Mouse (Mus musculus): Measurements from ENCODE around the gene Zmynd15. TPM values are rescaled to one million over a fixed set of nuclear protein-coding genes. Genes with fewer than 3 reads are reported as not detected.
"Not testable (repeated sequence)": the region's sequence is repeated elsewhere in the genome, so short reads cannot be mapped to it uniquely, and the experiment has no call there.

Zmynd15 gene
- polyA plus RNA-seq, 1 experiment from 2014 or later: 1.5 TPM

DNA sequence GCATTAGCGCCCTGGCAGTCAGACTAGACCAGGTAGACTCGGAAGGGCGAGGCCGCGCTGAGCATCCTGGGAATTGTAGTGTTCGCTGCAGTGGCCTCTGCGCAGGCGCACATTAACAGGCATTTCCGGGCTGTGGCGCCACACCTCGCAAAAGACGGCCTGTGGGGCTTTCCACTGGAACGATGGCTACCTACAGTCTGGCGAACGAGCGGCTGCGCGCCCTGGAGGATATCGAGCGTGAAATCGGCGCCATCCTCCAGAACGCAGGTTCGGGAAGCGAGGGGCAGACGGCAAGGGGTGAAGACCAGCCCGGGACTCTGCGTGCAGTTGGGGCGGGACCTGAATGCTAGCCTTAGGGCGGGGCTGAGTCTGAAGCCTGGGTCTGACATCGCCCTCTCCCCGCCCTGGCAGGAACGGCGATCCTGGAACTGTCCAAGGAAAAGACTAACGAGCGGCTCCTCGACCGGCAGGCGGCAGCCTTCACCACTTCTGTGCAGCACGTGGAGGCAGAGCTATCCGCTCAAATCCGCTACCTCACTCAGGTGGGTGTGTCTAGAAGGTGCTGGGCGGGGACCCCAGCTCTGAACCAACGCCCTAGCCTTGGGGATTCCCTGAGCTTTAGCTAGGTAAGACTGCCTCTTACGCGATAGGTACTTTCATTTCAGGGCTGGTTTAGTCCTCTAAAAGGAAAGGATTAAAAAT, 7.3 kb upstream of the Zmynd15 start, which contains the start of gene Med11:
Med11 (plus strand) TSS at position 123 of the 702 bp plus-strand sequence.
- Histone ChIP-seq H3K4me2 (peak within 1 kb of the TSS; percentile 60), H3K9me3 (no peaks in the 10 kb centered on the region), H3K4me3 (peak within 1 kb of the TSS; percentile 61), H3K36me3 (0 out of 2 replicates have a peak, but pooled peaks cover 5% of the 10 kb centered on the region), H3K4me1 (replicated peaks) (peaks cover 24% of the 10 kb centered on the region), H3K27ac (replicated peaks) (peak within 1 kb of the TSS; percentile 96), H3K9ac (peak within 1 kb of the TSS; percentile 80), H3K27me3 (no peaks in the 10 kb centered on the region)
- peak; percentile 97 for ATAC-seq (ENCODE audit: low read depth)
- WGBS: under 1% methylated on average over 46 of the region's 46 CpGs

GRCm38 (mm10) chr11:70453261-70454044, 5.8 kb upstream of the Zmynd15 start:
- WGBS: 93% methylated on average over 9 of the region's 9 CpGs
- Histone ChIP-seq H3K36me3 (0 out of 2 replicates have a peak, but pooled peaks cover 5% of the 10 kb centered on the region), H3K27ac (replicated peaks) (no peak overlapping the region), H3K4me3 (0 out of 2 replicates have a peak overlapping the region, but pooled peaks have one; percentile 61), H3K9me3 (no peaks in the 10 kb centered on the region), H3K27me3 (peaks cover 6% of the 10 kb centered on the region), H3K4me2 (peak overlapping the region; percentile 60; the same call in 1 of the 2 replicates), H3K4me1 (replicated peaks) (peaks cover 24% of the 10 kb centered on the region), H3K9ac (peak overlapping the region; percentile 80; the same call in 1 of the 2 replicates)
- no peak for ATAC-seq (ENCODE audit: low read depth)

DNA sequence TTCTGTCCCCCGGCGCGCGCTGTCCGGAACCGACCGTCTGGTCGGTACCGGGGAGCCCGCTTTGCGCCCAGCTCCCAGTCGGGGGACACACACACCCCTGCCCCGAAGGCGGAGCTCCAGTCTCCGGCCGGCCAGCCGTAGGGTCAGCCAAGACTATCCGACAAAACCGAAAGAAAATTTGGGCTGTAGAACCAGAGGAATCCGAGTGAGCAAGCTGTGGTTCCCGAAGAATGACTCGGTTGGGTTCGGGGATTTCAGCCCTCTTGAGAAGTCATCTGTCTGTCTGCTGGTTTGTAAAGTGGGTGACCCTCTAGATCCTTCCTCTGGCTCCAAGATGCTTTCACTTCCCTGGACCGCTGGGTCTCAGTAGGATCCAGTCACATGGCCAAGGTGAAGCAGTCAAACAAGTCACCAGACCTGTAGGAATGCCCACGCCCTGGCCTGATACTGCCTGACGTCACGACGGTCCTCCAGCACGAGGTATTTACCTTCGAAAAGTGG, 418 bp downstream of the Zmynd15 start, which contains the start of gene Cxcl16:
Cxcl16 (minus strand) TSS at position 384 of the 501 bp plus-strand sequence.
- no peak within 1 kb of the TSS for H3K27ac ChIP-seq (replicated peaks)
- H3K27me3 ChIP-seq: peaks cover 68% of the 10 kb centered on the region
- no peaks in the 10 kb centered on the region for H3K36me3 ChIP-seq
- peaks cover 14% of the 10 kb centered on the region for H3K4me1 ChIP-seq (replicated peaks)
- peak within 1 kb of the TSS; percentile 70 for H3K9ac ChIP-seq
- WGBS: 5% methylated on average over 30 of the region's 30 CpGs
- H3K9me3 ChIP-seq: no peaks in the 10 kb centered on the region
- H3K4me2 ChIP-seq: peak within 1 kb of the TSS; percentile 65
- ATAC-seq (ENCODE audit: low read depth): no peak
- H3K4me3 ChIP-seq: peak within 1 kb of the TSS; percentile 42

DNA sequence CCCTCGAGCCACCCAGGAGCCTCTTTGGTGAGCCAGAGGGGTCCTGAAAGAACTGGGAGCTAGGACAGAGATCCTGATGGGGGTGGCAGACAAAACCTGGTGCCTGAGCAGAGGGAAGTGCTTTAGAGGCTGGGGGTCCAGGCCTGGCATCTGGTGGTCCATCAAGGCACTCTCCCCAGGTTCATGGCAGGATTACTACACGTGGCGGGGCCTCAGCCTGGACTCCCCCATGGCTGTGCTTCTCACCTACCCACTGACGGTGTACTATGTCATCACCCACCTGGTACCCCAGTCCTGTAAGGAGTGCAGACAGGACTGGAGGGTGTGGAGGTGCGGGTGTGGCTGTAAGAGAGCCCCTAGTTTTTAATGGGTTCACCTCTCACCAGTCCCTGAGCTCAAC, 4.7 kb downstream of the Zmynd15 start:
- no peak overlapping the region for H3K9ac ChIP-seq
- H3K4me1 ChIP-seq (replicated peaks): peaks cover 23% of the 10 kb centered on the region
- 81% methylated on average over 5 of the region's 5 CpGs for whole genome bisulfite sequencing
- no peaks in the 10 kb centered on the region for H3K36me3 ChIP-seq
- ATAC-seq (ENCODE audit: low read depth): no peak
- peaks cover 83% of the 10 kb centered on the region for H3K27me3 ChIP-seq
- H3K9me3 ChIP-seq: no peaks in the 10 kb centered on the region
- no peak overlapping the region for H3K4me3 ChIP-seq
- H3K27ac ChIP-seq (replicated peaks): no peak overlapping the region
- no peak overlapping the region for H3K4me2 ChIP-seq

GRCm38 (mm10) chr11:70465211-70465610, 6.0 kb downstream of the Zmynd15 start:
- Histone ChIP-seq H3K4me2 (peak overlapping the region; percentile 46), H3K4me1 (replicated peaks) (peaks cover 13% of the 10 kb centered on the region), H3K27me3 (peaks cover 71% of the 10 kb centered on the region), H3K36me3 (no peaks in the 10 kb centered on the region), H3K9me3 (no peaks in the 10 kb centered on the region), H3K27ac (replicated peaks) (no peak overlapping the region), H3K9ac (peak overlapping the region; percentile 42; the same call in 1 of the 2 replicates), H3K4me3 (no peak overlapping the region)
- WGBS: 28% methylated on average over 16 of the region's 16 CpGs
- ATAC-seq (ENCODE audit: low read depth): no peak

- Histone ChIP-seq H3K4me2 (peak overlapping the region; percentile 46), H3K9ac (peak overlapping the region; percentile 42; the same call in 1 of the 2 replicates), H3K4me1 (replicated peaks) (peaks cover 13% of the 10 kb centered on the region), H3K36me3 (no peaks in the 10 kb centered on the region), H3K9me3 (no peaks in the 10 kb centered on the region), H3K27ac (replicated peaks) (no peak overlapping the region), H3K4me3 (0 out of 2 replicates have a peak overlapping the region, but pooled peaks have one; percentile 12), H3K27me3 (peaks cover 65% of the 10 kb centered on the region)
- ATAC-seq (ENCODE audit: low read depth): no peak
- WGBS: 12% methylated on average over 23 of the region's 23 CpGs
These were observed 6.6 kb downstream of the Zmynd15 start for GRCm38 (mm10) chr11:70465824-70466223.

GRCm38 (mm10) chr11:70467902-70468619, 8.8 kb downstream of the Zmynd15 start:
- Histone ChIP-seq H3K4me2 (no peak overlapping the region), H3K27me3 (peaks cover 43% of the 10 kb centered on the region), H3K9ac (no peak overlapping the region), H3K4me1 (replicated peaks) (peaks cover 13% of the 10 kb centered on the region), H3K9me3 (no peaks in the 10 kb centered on the region), H3K4me3 (no peak overlapping the region), H3K27ac (replicated peaks) (no peak overlapping the region), H3K36me3 (no peaks in the 10 kb centered on the region)
- ATAC-seq (ENCODE audit: low read depth): no peak
- 94% methylated on average over 5 of the region's 5 CpGs for WGBS

DNA sequence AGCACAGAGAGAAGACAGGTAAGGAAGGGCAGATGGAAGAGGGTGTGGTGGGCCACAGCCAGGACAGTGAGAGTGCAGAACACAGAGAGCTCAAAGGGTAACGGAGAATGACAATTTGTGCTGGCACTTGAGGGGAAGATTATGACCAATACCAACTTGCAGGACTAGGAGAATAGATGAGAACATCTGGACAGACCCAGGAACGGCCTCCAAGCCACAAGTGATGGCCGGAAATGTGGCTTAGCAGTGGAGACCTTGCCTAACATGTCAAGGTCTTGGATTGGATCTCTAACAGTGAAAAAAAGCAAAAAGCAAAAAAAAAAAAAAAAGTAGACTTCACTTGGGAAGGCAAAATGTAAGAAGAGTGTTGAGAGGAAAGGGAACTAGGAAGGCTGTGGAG, 10.5 kb downstream of the Zmynd15 start:
- Histone ChIP-seq H3K4me1 (replicated peaks) (peaks cover 13% of the 10 kb centered on the region), H3K4me3 (no peak overlapping the region), H3K36me3 (no peaks in the 10 kb centered on the region), H3K27ac (replicated peaks) (no peak overlapping the region), H3K4me2 (no peak overlapping the region), H3K9me3 (no peaks in the 10 kb centered on the region), H3K9ac (no peak overlapping the region), H3K27me3 (peaks cover 26% of the 10 kb centered on the region)
- no peak for ATAC-seq (ENCODE audit: low read depth)
- WGBS: 85% methylated on average over 3 of the region's 3 CpGs

GRCm38 (mm10) chr11:70472716-70473115, 13.5 kb downstream of the Zmynd15 start:
- no peaks in the 10 kb centered on the region for H3K9me3 ChIP-seq

GRCm38 (mm10) chr11:70473291-70473690, 14.1 kb downstream of the Zmynd15 start:
- H3K27me3 ChIP-seq; H3K4me2 ChIP-seq; H3K27ac ChIP-seq (replicated peaks); ATAC-seq (ENCODE audit: low read depth); H3K9ac ChIP-seq; H3K9me3 ChIP-seq; H3K4me3 ChIP-seq; H3K36me3 ChIP-seq; H3K4me1 ChIP-seq (replicated peaks): not testable (repeated sequence)
- 92% methylated on average over 5 of the region's 5 CpGs for WGBS

More at GRCm38 (mm10) chr11:70472716-70473115, 13.5 kb downstream of the Zmynd15 start:
- ATAC-seq (ENCODE audit: low read depth): no peak
- Histone ChIP-seq H3K4me3 (no peak overlapping the region), H3K27me3 (no peaks in the 10 kb centered on the region), H3K4me1 (replicated peaks) (no peaks in the 10 kb centered on the region), H3K27ac (replicated peaks) (no peak overlapping the region), H3K36me3 (no peaks in the 10 kb centered on the region), H3K9ac (no peak overlapping the region), H3K4me2 (no peak overlapping the region)

DNA sequence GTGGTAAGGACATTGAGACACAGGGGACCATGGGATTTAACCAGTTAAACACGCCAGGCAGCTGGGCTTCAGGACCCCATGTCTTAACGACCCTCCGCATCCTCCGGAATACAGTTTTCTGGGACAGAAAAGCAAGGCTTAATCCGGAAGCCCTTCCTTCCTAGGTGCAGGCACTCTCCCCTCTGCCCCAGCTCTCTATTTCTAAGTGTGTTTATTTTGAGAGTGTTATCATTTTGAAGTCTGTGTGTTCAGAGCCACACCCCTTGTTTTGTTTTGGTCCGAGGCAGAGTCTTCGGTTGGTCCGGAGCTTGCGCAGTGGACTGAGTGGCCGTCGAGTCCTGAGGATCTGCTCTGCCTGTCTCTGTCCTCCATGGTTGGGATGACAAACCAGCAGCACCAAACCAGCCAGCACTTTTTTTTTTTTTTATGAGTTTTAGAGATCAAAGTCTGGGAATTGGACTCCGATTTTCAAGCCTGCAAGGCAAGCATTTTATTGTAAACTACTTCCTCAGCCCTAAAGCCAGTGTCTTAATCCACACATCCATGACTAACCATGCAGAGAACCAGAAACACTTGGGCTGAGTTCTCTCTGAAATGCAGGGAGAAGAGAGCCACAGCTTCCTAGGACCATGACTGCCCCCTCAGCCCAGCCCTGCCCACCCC, 15.8 kb downstream of the Zmynd15 start:
- Histone ChIP-seq H3K27ac (replicated peaks) (no peak overlapping the region), H3K4me3 (no peak overlapping the region), H3K4me1 (replicated peaks) (no peaks in the 10 kb centered on the region), H3K27me3 (no peaks in the 10 kb centered on the region), H3K9me3 (no peaks in the 10 kb centered on the region), H3K4me2 (no peak overlapping the region), H3K36me3 (no peaks in the 10 kb centered on the region), H3K9ac (no peak overlapping the region)
- no peak for ATAC-seq (ENCODE audit: low read depth)
- WGBS: 84% methylated on average over 12 of the region's 12 CpGs

All from neural tube, embryonic 13.5 days (tissue).